Mouse (Mus musculus) embryonic facial prominence, embryonic 14.5 days (tissue): Measurements from ENCODE around the gene Olfr571. TPM values are rescaled to one million over a fixed set of nuclear protein-coding genes. Genes with fewer than 3 reads are reported as not detected.

Experiments used
- ATAC-seq: fragments of 200-750 bp; cut with Nextera tagmentation; 2 replicates; pipeline ENCODE4 v1.8.0; 2017; ENCODE audit warnings: low read depth, moderate number of reproducible peaks, moderate TSS enrichment
- DNase-seq: peaks from one replicate; pipeline ENCODE4 v3.0.0-alpha.2; 2015; ENCODE audit warnings: low spot score
- H3K27ac ChIP-seq: fragments of 300-500 bp; sonication (generic); replicated peaks from 2 replicates; pipeline ENCODE4 v1.5.1; 2014; ENCODE audit warnings: low read depth, mild to moderate bottlenecking, low read length, moderate library complexity
- H3K27me3 ChIP-seq: fragments of 300-500 bp; sonication (generic); replicated peaks from 2 replicates; pipeline ENCODE4 v1.6.1; 2014; ENCODE audit warnings: low read length; ENCODE audit not compliant: control insufficient read depth, insufficient read depth
- H3K36me3 ChIP-seq: fragments of 300-500 bp; sonication (generic); 2 replicates; pipeline ENCODE4 v1.6.1; 2014; ENCODE audit warnings: low read length, mixed read lengths; ENCODE audit not compliant: control insufficient read depth, insufficient read depth
- H3K4me1 ChIP-seq: fragments of 300-500 bp; sonication (generic); 2 replicates; pipeline ENCODE4 v1.6.1; 2014; ENCODE audit warnings: antibody characterized with exemption, low read length; ENCODE audit not compliant: control insufficient read depth, insufficient read depth
- H3K4me2 ChIP-seq: fragments of 300-500 bp; sonication (generic); 2 replicates; pipeline ENCODE4 v1.6.1; 2014; ENCODE audit warnings: low read depth, mild to moderate bottlenecking, low read length, moderate library complexity, mixed read lengths
- H3K4me3 ChIP-seq: fragments of 300-500 bp; sonication (generic); 2 replicates; pipeline ENCODE4 v1.5.1; 2014; ENCODE audit warnings: low read depth, mild to moderate bottlenecking, low read length
- H3K9ac ChIP-seq: fragments of 300-500 bp; sonication (generic); 2 replicates; pipeline ENCODE4 v1.6.1; 2014; ENCODE audit warnings: low read depth, mild to moderate bottlenecking, low read length, moderate library complexity, mixed read lengths
- H3K9me3 ChIP-seq: fragments of 300-500 bp; sonication (generic); 2 replicates; pipeline ENCODE4 v1.6.1; 2016; ENCODE audit warnings: low read length; ENCODE audit not compliant: control insufficient read depth
- WGBS: fragments of 180-500 bp; shearing (Covaris S2); extraction: QIAGEN DNeasy Blood & Tissue Kit; methylation state at CpG from one replicate; pipeline ENCODE4 v1.1.7; 2014; 5-methylcytosine and 5-hydroxymethylcytosine counted together
- polyA plus RNA-seq: library from polyadenylated mRNA; unstranded; fragments of >200 nt; fragmentation: Nextera tagmentation; extraction: Ambion mirVana; gene quantifications from 2 replicates; pipeline ENCODE4 v1.2.1, GENCODE M21; 2014

Gene Olfr571
- 0.06 and 0.08 TPM in 2 replicates for polyA plus RNA-seq

DNA sequence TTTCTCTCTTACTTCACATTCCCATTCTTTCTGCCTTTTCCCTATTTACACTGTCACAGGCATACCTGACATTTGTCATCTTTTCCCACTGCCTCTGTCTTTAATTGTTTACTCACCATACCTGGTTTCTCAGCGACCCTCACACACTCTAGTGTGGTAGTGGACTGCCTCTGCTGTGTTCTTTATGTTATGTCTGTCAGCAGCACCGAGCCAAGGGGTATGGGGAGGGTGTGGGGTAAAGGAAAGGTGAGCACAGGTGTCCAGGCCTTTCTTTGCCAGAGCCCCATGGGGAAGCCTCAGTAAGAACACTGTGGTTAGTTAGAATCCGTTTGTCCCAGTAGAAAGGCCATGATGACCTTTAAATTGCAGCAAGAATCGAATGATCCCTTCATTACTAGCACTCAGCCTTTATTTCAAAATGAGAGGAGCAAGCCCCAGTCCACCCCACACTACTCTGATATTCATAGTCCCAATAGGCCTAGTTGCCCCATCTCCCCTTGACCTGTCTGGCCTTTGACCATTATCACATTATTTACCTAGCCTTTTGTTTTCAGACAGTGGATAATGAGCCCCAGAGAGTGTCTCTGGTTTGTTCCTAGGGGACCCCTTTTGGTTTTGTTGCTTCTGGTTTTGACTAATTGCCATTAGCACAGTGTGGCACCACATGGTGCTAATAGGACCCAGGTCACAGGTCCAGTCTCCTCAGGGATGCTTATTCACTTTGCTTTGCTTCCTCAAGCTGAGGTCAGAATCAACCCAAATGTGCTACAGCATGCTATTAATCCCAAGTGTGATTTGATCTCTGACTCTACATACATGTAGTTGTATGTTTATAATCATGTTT lies at the start of gene Olfr571:
Gene Olfr571, minus strand, starts transcription at position 505 of the 844 bp plus-strand sequence.
- Histone ChIP-seq H3K27me3 (no peaks in the 10 kb centered on the region), H3K4me2 (no peak within 1 kb of the TSS), H3K9ac (no peak within 1 kb of the TSS), H3K36me3 (no peaks in the 10 kb centered on the region), H3K27ac (no peak within 1 kb of the TSS), H3K4me1 (no peaks in the 10 kb centered on the region), H3K4me3 (no peak within 1 kb of the TSS), H3K9me3 (no peaks in the 10 kb centered on the region)
- 58% methylated on average over 4 of the region's 4 CpGs for WGBS
- ATAC-seq: no peak
- no peak for DNase-seq

GRCm38 (mm10) chr7:102962360-102962759 lies 45.0 kb upstream of the Olfr571 start, which contains the start of gene Olfr576:
Gene Olfr576 (plus strand): TSS chr7:102962660.
- H3K4me2 ChIP-seq: no peak within 1 kb of the TSS
- no peak within 1 kb of the TSS for H3K9ac ChIP-seq
- ATAC-seq (no peak), DNase-seq (no peak)
- WGBS: 37% methylated on average over 2 of the region's 2 CpGs
- H3K27me3 ChIP-seq: no peaks in the 10 kb centered on the region
- H3K36me3 ChIP-seq: no peaks in the 10 kb centered on the region
- H3K9me3 ChIP-seq: no peaks in the 10 kb centered on the region
- H3K27ac ChIP-seq: no peak within 1 kb of the TSS
- no peak within 1 kb of the TSS for H3K4me3 ChIP-seq
- H3K4me1 ChIP-seq: no peaks in the 10 kb centered on the region

DNA sequence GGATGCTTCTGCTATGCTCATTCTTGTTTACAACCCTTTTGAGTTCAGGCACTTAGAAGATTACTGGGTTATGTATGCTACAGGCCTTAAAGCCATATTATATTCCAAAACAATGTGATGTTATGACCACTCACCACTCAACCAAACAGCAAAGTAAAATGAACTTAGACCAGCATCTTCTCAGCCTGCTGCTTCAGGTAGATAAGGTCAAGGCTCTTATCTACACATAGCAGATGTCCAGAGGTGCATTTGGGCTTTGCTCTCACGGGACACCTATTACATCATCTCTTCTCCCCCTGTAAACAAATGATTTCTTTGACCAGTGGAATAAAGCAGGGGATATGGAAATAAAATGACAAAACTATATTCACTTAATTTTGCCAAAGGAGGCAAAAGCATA lies 41.3 kb upstream of the Olfr571 start, which contains the start of gene Olfr575:
Gene Olfr575, minus strand, starts transcription at position 183 of the 400 bp plus-strand sequence.
- Histone ChIP-seq H3K9ac (no peak within 1 kb of the TSS), H3K27ac (no peak within 1 kb of the TSS), H3K9me3 (no peaks in the 10 kb centered on the region), H3K36me3 (no peaks in the 10 kb centered on the region), H3K4me3 (no peak within 1 kb of the TSS), H3K4me1 (no peaks in the 10 kb centered on the region), H3K27me3 (no peaks in the 10 kb centered on the region), H3K4me2 (no peak within 1 kb of the TSS)
- 63% methylated on average over 1 of the region's 1 CpGs for WGBS
- ATAC-seq (no peak), DNase-seq (no peak)

- WGBS: 69% methylated on average over 3 of the region's 3 CpGs
- Histone ChIP-seq H3K4me2 (no peak overlapping the region), H3K36me3 (no peaks in the 10 kb centered on the region), H3K9me3 (no peaks in the 10 kb centered on the region), H3K4me3 (no peak overlapping the region), H3K27ac (no peak overlapping the region), H3K4me1 (no peaks in the 10 kb centered on the region), H3K9ac (no peak overlapping the region), H3K27me3 (no peaks in the 10 kb centered on the region)
- no peak for ATAC-seq
- DNase-seq: no peak
Measured at GRCm38 (mm10) chr7:102958137-102958536, 40.8 kb upstream of the Olfr571 start.

- ATAC-seq: no peak
- Histone ChIP-seq H3K4me3 (no peak overlapping the region), H3K4me2 (no peak overlapping the region), H3K27me3 (no peaks in the 10 kb centered on the region), H3K9ac (no peak overlapping the region), H3K36me3 (no peaks in the 10 kb centered on the region), H3K9me3 (no peaks in the 10 kb centered on the region), H3K27ac (no peak overlapping the region), H3K4me1 (no peaks in the 10 kb centered on the region)
- WGBS: 55% methylated on average over 1 of the region's 1 CpGs
- DNase-seq: no peak
Measured at GRCm38 (mm10) chr7:102950732-102951131, 33.4 kb upstream of the Olfr571 start.

DNA sequence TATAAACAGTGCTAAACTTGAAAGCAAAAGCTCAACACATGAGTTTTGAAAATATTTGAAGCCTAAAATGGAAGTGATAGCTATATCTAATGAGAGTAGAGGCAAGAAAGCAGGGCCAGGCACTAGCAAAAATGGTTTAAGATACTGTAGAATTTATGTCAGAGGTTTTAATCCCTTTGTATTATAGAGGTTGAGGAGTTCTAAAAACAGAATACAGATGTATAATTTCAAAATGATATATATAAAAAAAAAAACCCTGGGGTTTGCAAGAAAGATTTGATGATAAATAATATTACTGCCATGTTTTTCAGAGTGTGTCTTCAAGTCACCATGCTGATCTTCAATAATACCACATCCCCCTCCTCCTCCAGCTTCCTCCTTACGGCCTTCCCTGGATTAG lies 30.8 kb upstream of the Olfr571 start, which contains the start of gene Olfr574:
Gene Olfr574, plus strand, starts transcription at position 301 of the 400 bp plus-strand sequence.
- Histone ChIP-seq H3K9ac (no peak within 1 kb of the TSS), H3K4me1 (no peaks in the 10 kb centered on the region), H3K9me3 (no peaks in the 10 kb centered on the region), H3K27ac (no peak within 1 kb of the TSS), H3K27me3 (no peaks in the 10 kb centered on the region), H3K36me3 (no peaks in the 10 kb centered on the region), H3K4me2 (no peak within 1 kb of the TSS), H3K4me3 (no peak within 1 kb of the TSS)
- no peak for ATAC-seq
- no peak for DNase-seq
- 81% methylated on average over 1 of the region's 1 CpGs for WGBS

DNA sequence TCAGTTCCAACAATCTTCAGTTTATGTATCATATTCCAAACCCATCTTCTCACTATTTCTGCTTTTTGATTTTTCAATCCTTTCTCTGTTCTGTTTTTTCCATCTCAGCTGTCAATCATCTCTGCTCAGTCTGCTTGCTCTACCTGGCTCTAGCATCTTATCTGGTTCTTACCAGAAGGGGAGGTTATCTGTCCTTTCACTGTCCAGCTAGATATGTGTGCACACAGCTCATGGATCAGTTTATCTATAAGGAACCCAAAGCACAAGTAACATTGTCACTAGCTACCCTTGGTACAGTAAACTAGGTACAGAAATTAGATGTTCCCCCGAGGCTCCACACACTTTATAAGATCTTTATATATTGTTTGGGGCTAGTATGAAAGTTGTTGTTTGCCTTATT lies 26.1 kb upstream of the Olfr571 start:
- 88% methylated on average over 1 of the region's 1 CpGs for WGBS
- Histone ChIP-seq H3K4me1 (no peaks in the 10 kb centered on the region), H3K27ac (no peak overlapping the region), H3K27me3 (no peaks in the 10 kb centered on the region), H3K4me2 (no peak overlapping the region), H3K4me3 (no peak overlapping the region), H3K9ac (no peak overlapping the region), H3K9me3 (no peaks in the 10 kb centered on the region), H3K36me3 (no peaks in the 10 kb centered on the region)
- DNase-seq: no peak
- ATAC-seq: no peak

DNA sequence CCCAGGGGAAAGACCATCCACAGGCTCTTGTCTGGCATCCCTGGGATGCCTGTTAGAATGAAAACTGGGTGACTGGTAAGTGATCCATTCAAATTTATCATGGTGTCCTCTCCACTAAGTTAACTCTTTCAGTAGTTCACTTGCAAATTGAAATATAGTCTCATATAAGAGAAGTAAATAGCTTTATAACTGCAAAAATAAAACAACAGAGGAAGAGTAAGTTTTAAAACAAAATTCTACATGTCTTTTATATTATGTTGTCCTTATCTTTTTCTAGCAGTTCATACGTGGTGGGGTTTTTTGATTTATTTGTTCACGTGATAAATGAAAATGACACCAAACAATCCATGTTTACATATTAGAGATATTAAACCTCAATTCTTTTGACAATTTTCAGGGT lies 25.1 kb upstream of the Olfr571 start, which contains the start of gene Olfr573-ps1:
Gene Olfr573-ps1, minus strand, starts transcription at position 101 of the 400 bp plus-strand sequence.
- Histone ChIP-seq H3K4me1 (no peaks in the 10 kb centered on the region), H3K27me3 (no peaks in the 10 kb centered on the region)

More for the DNA sequence above, 25.1 kb upstream of the Olfr571 start, which contains the start of gene Olfr573-ps1:
- H3K36me3 ChIP-seq: no peaks in the 10 kb centered on the region
- WGBS: 87% methylated on average over 2 of the region's 2 CpGs
- no peak within 1 kb of the TSS for H3K4me2 ChIP-seq
- no peak for ATAC-seq
- no peak for DNase-seq
- H3K9me3 ChIP-seq: no peaks in the 10 kb centered on the region
- H3K9ac ChIP-seq: no peak within 1 kb of the TSS
- no peak within 1 kb of the TSS for H3K4me3 ChIP-seq
- no peak within 1 kb of the TSS for H3K27ac ChIP-seq
